Mouse (Mus musculus) CH12.LX (cell line): ENCODE measurements around the gene Luc7l3.

Source experiments
- BHLHE40 ChIP-seq: IDR thresholded peaks from 2 replicates; pipeline ENCODE4 v1.6.1; 2011; ENCODE audit warnings: mild to moderate bottlenecking, low read depth, low read length, improper control_type of control experiment
- CHD2 ChIP-seq: IDR thresholded peaks from 2 replicates; pipeline ENCODE4 v1.6.1; 2011; ENCODE audit warnings: low read length, improper control_type of control experiment
- CTCF ChIP-seq, 2 experiments: IDR thresholded peaks in 1 of 2; conservative IDR thresholded peaks in 1 of 2; 2 replicates each; pipeline ENCODE4 v1.5.1; 2011 to 2012; ENCODE audit warnings: low read depth in 2 of 2, low read length in 2 of 2, improper control_type of control experiment in 1 of 2, inconsistent platforms in 1 of 2, mild to moderate bottlenecking in 1 of 2, moderate library complexity in 1 of 2
- ELF1 ChIP-seq: IDR thresholded peaks from 2 replicates; pipeline ENCODE4 v1.6.1; 2014; ENCODE audit warnings: low read depth, mild to moderate bottlenecking, inconsistent platforms, low read length, improper control_type of control experiment
- EP300 ChIP-seq: IDR thresholded peaks from 2 replicates; pipeline ENCODE4 v1.6.1; 2011; ENCODE audit warnings: low read length, improper control_type of control experiment
- IRF4 ChIP-seq: IDR thresholded peaks from 2 replicates; pipeline ENCODE4 v1.6.1; 2014; ENCODE audit warnings: low read depth, mild to moderate bottlenecking, inconsistent platforms, low read length, improper control_type of control experiment
- MAFK ChIP-seq: IDR thresholded peaks from 2 replicates; pipeline ENCODE4 v1.6.1; 2011; ENCODE audit warnings: low read length, improper control_type of control experiment; ENCODE audit not compliant: insufficient replicate concordance
- MEF2A ChIP-seq: IDR thresholded peaks from 2 replicates; pipeline ENCODE4 v1.6.1; 2014; ENCODE audit warnings: low read depth, mild to moderate bottlenecking, inconsistent platforms, low read length, improper control_type of control experiment, borderline replicate concordance
- MXI1 ChIP-seq: IDR thresholded peaks from 2 replicates; pipeline ENCODE4 v1.6.1; 2011; ENCODE audit warnings: mild to moderate bottlenecking, low read depth, low read length, improper control_type of control experiment
- NELFE ChIP-seq: IDR thresholded peaks from 2 replicates; pipeline ENCODE4 v1.6.1; 2011; ENCODE audit warnings: low read depth, low read length, improper control_type of control experiment
- POLR2A ChIP-seq: IDR thresholded peaks from 2 replicates; pipeline ENCODE4 v1.6.1; 2011; ENCODE audit warnings: low read depth, mild to moderate bottlenecking, improper control_type of control experiment, low read length
- POLR2AphosphoS2 ChIP-seq: IDR thresholded peaks from 2 replicates; pipeline ENCODE4 v1.6.1; 2011; ENCODE audit warnings: low read depth, low read length, improper control_type of control experiment
- ZC3H11A ChIP-seq: IDR thresholded peaks from 2 replicates; pipeline ENCODE4 v1.6.1; 2012; ENCODE audit warnings: low read depth, mild to moderate bottlenecking, inconsistent platforms, low read length, improper control_type of control experiment

GRCm38 (mm10) chr11:94324618-94325017, 2.8 kb upstream of the Luc7l3 start:
- TF ChIP-seq ZC3H11A (no peak), CTCF (conservative IDR thresholded peaks at IDR 0.05 in 1 of 2, IDR thresholded peaks at IDR 0.05 in 1 of 2; ENCODE audit: low read depth in 2 of 2, low read length in 2 of 2) (no peak), NELFE (no peak), POLR2A (no peak), POLR2AphosphoS2 (no peak), EP300 (no peak), IRF4 (peak; percentile 39), MEF2A (no peak), MAFK (no peak), ELF1 (no peak), MXI1 (no peak), BHLHE40 (no peak), CHD2 (no peak)
